Mouse (Mus musculus): ENCODE data around the gene Vsir. TPM values are rescaled to one million over a fixed set of nuclear protein-coding genes. Genes with fewer than 3 reads are reported as not detected.
A peak's percentile ranks its signal among the peaks of the same experiment; 100 is the strongest.

Gene Vsir
- total and polyA plus RNA-seq, 2 experiments from 2014 or later = 3.4 to 15.8 TPM

- peak; percentile 69 for DNase-seq (ENCODE audit: low spot score)
Observed at GRCm38 (mm10) chr10:60405460-60406177, 59.0 kb downstream of the Vsir start.

GRCm38 (mm10) chr10:60407831-60408230 lies 61.2 kb downstream of the Vsir start:
- Histone ChIP-seq H3K36me3 (ENCODE audit: insufficient read depth, low read length) (no peaks in the 10 kb centered on the region), H3K9me3 (ENCODE audit: low read length) (no peaks in the 10 kb centered on the region), H3K4me2 (ENCODE audit: low read depth, low read length, poor library complexity, severe bottlenecking) (no peak overlapping the region), H3K4me1 (ENCODE audit: insufficient read depth, low read length) (no peaks in the 10 kb centered on the region), H3K27me3 (ENCODE audit: insufficient read depth, low read length) (no peaks in the 10 kb centered on the region; the same call in 1 of the 2 replicates), H3K27ac (ENCODE audit: low read depth, low read length) (no peak overlapping the region), H3K4me3 (ENCODE audit: low read depth, low read length) (no peak overlapping the region), H3K9ac (replicated peaks; ENCODE audit: low read length, poor library complexity, severe bottlenecking) (no peak overlapping the region)
- 3% methylated on average over 5 of the region's 5 CpGs for WGBS
- DNase-seq (ENCODE audit: low spot score) (peak; percentile 65), ATAC-seq (ENCODE audit: low FRiP score) (0 out of 2 replicates have a peak, but pooled peaks have one; percentile 13)
- peak; percentile 100 for TF ChIP-seq CTCF (IDR thresholded peaks at IDR 0.05)

More at GRCm38 (mm10) chr10:60405460-60406177, 59.0 kb downstream of the Vsir start:
- Histone ChIP-seq H3K9me3 (ENCODE audit: low read length) (no peaks in the 10 kb centered on the region), H3K4me1 (ENCODE audit: insufficient read depth, low read length) (no peaks in the 10 kb centered on the region), H3K4me2 (ENCODE audit: low read depth, low read length, poor library complexity, severe bottlenecking) (no peak overlapping the region), H3K9ac (replicated peaks; ENCODE audit: low read length, poor library complexity, severe bottlenecking) (no peak overlapping the region), H3K27me3 (ENCODE audit: insufficient read depth, low read length) (no peaks in the 10 kb centered on the region; the same call in 1 of the 2 replicates), H3K27ac (ENCODE audit: low read depth, low read length) (0 out of 2 replicates have a peak overlapping the region, but pooled peaks have one; percentile 47), H3K36me3 (ENCODE audit: insufficient read depth, low read length) (no peaks in the 10 kb centered on the region), H3K4me3 (ENCODE audit: low read depth, low read length) (no peak overlapping the region)
- WGBS = 43% methylated on average over 6 of the region's 7 CpGs
- no peak for ATAC-seq (ENCODE audit: low FRiP score)
- TF ChIP-seq CTCF (IDR thresholded peaks at IDR 0.05) = no peak

- no peak overlapping the region for H3K9ac ChIP-seq (replicated peaks; ENCODE audit: low read length, poor library complexity, severe bottlenecking)
- no peaks in the 10 kb centered on the region for H3K4me1 ChIP-seq (ENCODE audit: insufficient read depth, low read length)
- no peaks in the 10 kb centered on the region; the same call in 1 of the 2 replicates for H3K27me3 ChIP-seq (ENCODE audit: insufficient read depth, low read length)
- DNase-seq (ENCODE audit: low spot score) = peak; percentile 34
- no peaks in the 10 kb centered on the region for H3K9me3 ChIP-seq (ENCODE audit: low read length)
- H3K4me3 ChIP-seq (ENCODE audit: low read depth, low read length) = no peak overlapping the region
- ATAC-seq (ENCODE audit: low FRiP score) = no peak
- no peaks in the 10 kb centered on the region for H3K36me3 ChIP-seq (ENCODE audit: insufficient read depth, low read length)
- TF ChIP-seq CTCF (IDR thresholded peaks at IDR 0.05) = peak; percentile 71
- WGBS = 29% methylated on average over 5 of the region's 5 CpGs
- H3K27ac ChIP-seq (ENCODE audit: low read depth, low read length) = no peak overlapping the region
- no peak overlapping the region for H3K4me2 ChIP-seq (ENCODE audit: low read depth, low read length, poor library complexity, severe bottlenecking)
Observed at GRCm38 (mm10) chr10:60411794-60412193, 65.1 kb downstream of the Vsir start.

- Histone ChIP-seq H3K9me3 (ENCODE audit: low read length) (no peaks in the 10 kb centered on the region), H3K4me3 (ENCODE audit: low read depth, low read length) (no peak overlapping the region), H3K36me3 (ENCODE audit: insufficient read depth, low read length) (no peaks in the 10 kb centered on the region), H3K4me1 (ENCODE audit: insufficient read depth, low read length) (no peaks in the 10 kb centered on the region), H3K4me2 (ENCODE audit: low read depth, low read length, poor library complexity, severe bottlenecking) (no peak overlapping the region), H3K27ac (ENCODE audit: low read depth, low read length) (no peak overlapping the region), H3K27me3 (ENCODE audit: insufficient read depth, low read length) (no peaks in the 10 kb centered on the region), H3K9ac (replicated peaks; ENCODE audit: low read length, poor library complexity, severe bottlenecking) (no peak overlapping the region)
- ATAC-seq (ENCODE audit: low FRiP score) = no peak
- no peak for DNase-seq (ENCODE audit: low spot score)
- WGBS = 88% methylated on average over 2 of the region's 2 CpGs
- TF ChIP-seq CTCF (IDR thresholded peaks at IDR 0.05) = no peak
Observed at GRCm38 (mm10) chr10:60413756-60414155, 67.1 kb downstream of the Vsir start.

GRCm38 (mm10) chr10:60417041-60417440 lies 70.4 kb downstream of the Vsir start:
- no peak for ATAC-seq (ENCODE audit: low FRiP score)
- H3K4me3 ChIP-seq (ENCODE audit: low read depth, low read length) = no peak overlapping the region
- no peaks in the 10 kb centered on the region for H3K9me3 ChIP-seq (ENCODE audit: low read length)
- 93% methylated on average over 2 of the region's 2 CpGs for WGBS
- DNase-seq (ENCODE audit: low spot score) = no peak
- H3K9ac ChIP-seq (replicated peaks; ENCODE audit: low read length, poor library complexity, severe bottlenecking) = no peak overlapping the region
- H3K4me1 ChIP-seq (ENCODE audit: insufficient read depth, low read length) = no peaks in the 10 kb centered on the region
- H3K27me3 ChIP-seq (ENCODE audit: insufficient read depth, low read length) = no peaks in the 10 kb centered on the region
- no peak for TF ChIP-seq CTCF (IDR thresholded peaks at IDR 0.05)
- no peak overlapping the region for H3K27ac ChIP-seq (ENCODE audit: low read depth, low read length)
- H3K4me2 ChIP-seq (ENCODE audit: low read depth, low read length, poor library complexity, severe bottlenecking) = no peak overlapping the region
- no peaks in the 10 kb centered on the region for H3K36me3 ChIP-seq (ENCODE audit: insufficient read depth, low read length)

- no peak overlapping the region for H3K4me2 ChIP-seq (ENCODE audit: low read depth, low read length, poor library complexity, severe bottlenecking)
- peak; percentile 89 for TF ChIP-seq CTCF (IDR thresholded peaks at IDR 0.05)
- WGBS = 10% methylated on average over 3 of the region's 3 CpGs
- no peak overlapping the region for H3K9ac ChIP-seq (replicated peaks; ENCODE audit: low read length, poor library complexity, severe bottlenecking)
- H3K9me3 ChIP-seq (ENCODE audit: low read length) = no peaks in the 10 kb centered on the region
- DNase-seq (ENCODE audit: low spot score) = peak; percentile 74
- H3K4me1 ChIP-seq (ENCODE audit: insufficient read depth, low read length) = no peaks in the 10 kb centered on the region
- H3K36me3 ChIP-seq (ENCODE audit: insufficient read depth, low read length) = no peaks in the 10 kb centered on the region
- no peak overlapping the region for H3K4me3 ChIP-seq (ENCODE audit: low read depth, low read length)
- H3K27ac ChIP-seq (ENCODE audit: low read depth, low read length) = no peak overlapping the region
- no peaks in the 10 kb centered on the region for H3K27me3 ChIP-seq (ENCODE audit: insufficient read depth, low read length)
- peak; percentile 26 for ATAC-seq (ENCODE audit: low FRiP score)
Observed at GRCm38 (mm10) chr10:60418137-60418536, 71.5 kb downstream of the Vsir start.

Measured in midbrain, postnatal 0 days (tissue).